Mouse (Mus musculus) cerebellum, adult 2 months (tissue): ENCODE results near the gene Actg1.

Experiments
- CTCF ChIP-seq: fragments of 200-500 bp; IDR thresholded peaks from 2 replicates; pipeline ENCODE4 v1.5.1; 2011; ENCODE audit warnings: low read depth, mild to moderate bottlenecking, control low read depth, low read length, moderate library complexity, borderline replicate concordance; ENCODE audit not compliant: insufficient read depth
- POLR2A ChIP-seq: fragments of 200-500 bp; IDR thresholded peaks from 2 replicates; pipeline ENCODE4 v1.6.1; 2011; ENCODE audit warnings: low read length, control low read depth, borderline replicate concordance; ENCODE audit not compliant: insufficient read depth

DNA sequence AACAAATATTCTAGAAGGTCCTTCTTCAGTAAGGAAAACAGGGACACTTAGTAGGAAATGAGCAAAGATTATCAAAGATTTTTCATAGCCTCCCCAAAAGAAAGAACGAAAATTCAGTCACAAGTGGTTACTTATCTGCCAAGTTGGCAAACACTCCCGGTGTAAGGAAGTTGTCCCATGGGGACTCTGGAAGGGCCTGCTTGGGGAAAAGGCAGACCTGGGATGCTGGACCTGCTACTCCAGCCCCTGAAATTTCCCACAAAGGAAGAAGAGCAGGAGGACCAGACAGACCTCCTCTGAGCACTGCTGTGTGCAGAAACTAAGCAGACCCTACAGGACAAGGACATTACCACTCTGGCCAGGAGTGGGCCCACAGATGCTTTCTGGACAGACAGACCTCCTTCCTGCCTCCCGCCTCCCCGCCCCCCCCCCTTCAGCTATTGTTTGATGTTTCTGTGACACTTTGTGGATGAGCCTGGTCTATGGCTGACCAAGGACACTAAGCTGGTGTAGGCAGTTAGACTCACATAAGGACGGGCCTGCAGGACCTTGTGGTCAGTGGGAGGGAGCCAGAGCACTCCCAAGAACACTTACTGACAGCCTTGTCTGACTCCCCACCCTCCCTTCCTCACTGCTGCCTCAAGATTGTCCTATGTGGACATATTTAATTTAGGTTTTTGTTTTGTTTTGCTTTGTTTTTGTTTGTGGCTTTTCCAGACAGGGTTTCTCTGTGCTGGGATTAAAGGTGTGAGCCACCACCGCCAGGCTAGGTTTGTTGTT is 34.2 kb downstream of the Actg1 start:
- TF ChIP-seq CTCF: no peak
- TF ChIP-seq POLR2A: no peak
